Mouse (Mus musculus): ENCODE results near the gene Ap1s3. TPM values are rescaled to one million over a fixed set of nuclear protein-coding genes. Genes with fewer than 3 reads are reported as not detected.
"Not testable (repeated sequence)": the region's sequence is repeated elsewhere in the genome, so short reads cannot be mapped to it uniquely, and the experiment has no call there.

Gene Ap1s3
- total RNA-seq, 2 experiments from 2014 or later: 3.1 to 8.4 TPM

DNA sequence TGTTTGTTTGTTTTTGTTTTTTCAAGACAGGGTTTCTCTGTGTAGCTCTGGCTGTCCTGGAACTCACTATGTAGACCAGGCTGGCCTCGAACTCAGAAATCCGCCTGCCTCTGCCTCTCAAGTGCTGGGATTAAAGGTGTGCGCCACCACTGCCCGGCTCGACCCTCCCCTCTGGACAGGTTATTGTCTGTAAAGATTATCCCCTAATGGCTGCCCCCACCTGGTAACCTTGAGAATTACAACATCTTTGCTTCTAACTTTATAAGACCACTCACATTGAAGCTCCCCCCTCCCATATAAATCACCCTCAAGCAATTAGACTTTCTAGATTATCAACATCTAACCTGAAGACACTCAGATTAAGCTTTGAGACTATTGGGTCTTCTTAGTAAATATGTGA, 60.5 kb downstream of the Ap1s3 start:
- not testable (repeated sequence) for ATAC-seq (replicated peaks; ENCODE audit: low FRiP score, low TSS enrichment, poor library complexity, severe bottlenecking)

GRCm38 (mm10) chr1:79608856-79609255, 62.9 kb downstream of the Ap1s3 start:
- not testable (repeated sequence) for ATAC-seq (replicated peaks; ENCODE audit: low FRiP score, low TSS enrichment, poor library complexity, severe bottlenecking)

DNA sequence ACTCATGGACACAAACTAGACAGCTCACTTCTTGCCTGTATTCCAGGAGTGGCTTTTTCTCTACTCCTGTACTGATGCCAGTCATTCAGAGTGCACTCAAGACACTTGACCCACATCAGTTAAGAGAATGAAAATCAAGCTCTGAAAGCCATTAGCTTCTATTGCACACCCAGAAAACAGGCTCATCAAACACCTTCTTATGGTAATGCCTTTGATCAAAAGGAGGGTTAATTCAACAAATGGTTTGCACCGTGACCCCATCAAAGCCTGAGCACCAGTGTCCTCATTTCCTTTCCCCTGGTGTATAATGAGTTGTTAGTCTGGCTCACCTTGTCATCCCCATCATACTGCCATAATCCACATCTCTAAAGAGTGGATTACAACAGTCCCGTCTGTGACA, 69.3 kb downstream of the Ap1s3 start:
- no peak for ATAC-seq (replicated peaks; ENCODE audit: low FRiP score, low TSS enrichment, poor library complexity, severe bottlenecking)

DNA sequence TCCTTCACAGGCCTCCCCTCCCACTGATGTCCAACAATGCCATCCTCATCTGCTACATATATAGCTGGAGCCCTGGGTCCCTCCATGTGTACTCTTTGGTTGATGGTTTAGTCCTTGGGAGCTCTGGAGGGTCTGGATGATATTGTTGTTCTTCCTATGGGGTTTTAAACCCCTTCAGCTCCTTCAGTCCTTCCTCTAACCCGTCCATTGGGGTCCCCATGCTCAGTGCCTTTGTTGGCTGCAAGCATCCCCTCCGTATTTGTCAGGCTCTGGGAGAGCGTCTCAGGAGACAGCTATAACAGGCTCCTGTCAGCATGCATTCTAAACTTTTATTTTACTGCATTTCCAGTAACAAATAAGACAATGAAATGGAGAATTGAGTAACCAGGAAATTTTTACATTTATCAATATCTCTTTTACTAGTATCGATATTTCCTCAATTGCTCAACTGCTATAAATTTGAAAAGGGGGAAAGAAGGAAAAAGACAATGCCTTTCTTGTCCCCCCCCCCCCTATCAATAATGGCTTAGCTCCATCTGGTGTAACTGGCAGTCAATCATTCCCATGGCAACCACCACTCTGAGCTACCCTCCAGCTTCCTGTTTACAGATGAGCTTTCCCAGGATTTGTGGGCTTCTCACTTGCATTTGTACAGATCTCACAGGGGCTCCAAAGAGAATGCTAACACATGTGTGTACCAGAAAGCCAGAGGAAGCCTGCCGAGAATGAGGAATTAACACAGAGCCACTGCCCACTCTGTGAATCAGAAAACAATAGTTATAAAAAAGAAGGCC, 73.2 kb downstream of the Ap1s3 start:
- no peak for ATAC-seq (replicated peaks; ENCODE audit: low FRiP score, low TSS enrichment, poor library complexity, severe bottlenecking)

DNA sequence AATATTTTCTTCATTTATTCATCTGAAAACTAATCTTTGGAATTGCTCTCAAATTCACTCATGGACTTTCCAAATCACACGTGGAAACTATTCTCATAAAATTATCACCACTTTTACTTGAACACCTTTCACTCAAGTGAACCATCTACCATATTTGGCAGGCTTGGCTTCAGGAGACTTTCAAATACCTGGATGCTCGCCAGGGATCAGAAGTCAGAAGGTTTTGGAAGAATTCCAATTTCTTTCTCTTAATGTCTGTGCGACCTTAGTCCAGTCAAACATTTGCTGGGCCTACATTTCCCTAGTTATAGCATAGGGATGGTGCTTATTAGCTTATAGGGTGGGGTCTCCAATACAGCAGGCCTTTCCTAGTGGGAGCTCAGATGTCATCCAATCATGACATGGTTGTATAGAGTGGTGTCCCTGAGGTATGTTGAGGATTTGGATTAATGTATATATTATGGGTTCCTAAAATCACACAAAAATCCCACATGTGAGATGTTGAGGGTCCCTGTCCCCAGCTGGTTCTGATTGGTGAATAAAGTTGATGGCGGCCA, 79.0 kb downstream of the Ap1s3 start:
- no peak for ATAC-seq (replicated peaks; ENCODE audit: low FRiP score, low TSS enrichment, poor library complexity, severe bottlenecking)

GRCm38 (mm10) chr1:79591091-79591490, 80.7 kb downstream of the Ap1s3 start:
- no peak for ATAC-seq (replicated peaks; ENCODE audit: low FRiP score, low TSS enrichment, poor library complexity, severe bottlenecking)

- ATAC-seq (replicated peaks; ENCODE audit: low FRiP score, low TSS enrichment, poor library complexity, severe bottlenecking): no peak
These were observed 81.6 kb downstream of the Ap1s3 start for GRCm38 (mm10) chr1:79589971-79590763.

- no peak for ATAC-seq (replicated peaks; ENCODE audit: low FRiP score, low TSS enrichment, poor library complexity, severe bottlenecking)
These were observed 82.3 kb downstream of the Ap1s3 start for GRCm38 (mm10) chr1:79589424-79589823.

DNA sequence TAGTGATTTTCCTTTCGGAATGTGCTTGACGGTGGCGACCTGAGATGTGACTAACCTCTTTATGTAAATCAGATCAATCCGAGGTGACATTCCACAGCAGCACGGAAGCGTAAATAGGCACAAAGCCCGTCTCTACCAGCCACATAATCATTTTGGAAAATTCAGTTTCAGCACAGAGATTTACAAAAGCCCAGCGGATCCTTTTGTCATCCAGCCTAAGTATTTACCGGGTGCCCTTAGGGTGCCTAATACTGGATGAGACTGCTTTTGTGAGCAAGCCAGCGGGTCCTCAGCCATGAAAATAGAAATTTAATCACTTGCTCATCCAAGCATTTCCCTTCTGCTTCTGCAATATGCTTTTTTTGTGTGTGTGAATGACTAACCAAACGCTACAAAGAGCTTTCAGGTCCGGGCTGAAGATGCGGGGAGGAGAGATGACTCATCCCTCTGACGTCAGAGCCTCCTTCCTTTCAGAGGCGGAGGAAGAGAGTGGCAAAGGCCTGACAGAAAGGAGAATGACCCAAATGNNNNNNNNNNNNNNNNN, 90.6 kb downstream of the Ap1s3 start:
- no peak for ATAC-seq (replicated peaks; ENCODE audit: low FRiP score, low TSS enrichment, poor library complexity, severe bottlenecking)

DNA sequence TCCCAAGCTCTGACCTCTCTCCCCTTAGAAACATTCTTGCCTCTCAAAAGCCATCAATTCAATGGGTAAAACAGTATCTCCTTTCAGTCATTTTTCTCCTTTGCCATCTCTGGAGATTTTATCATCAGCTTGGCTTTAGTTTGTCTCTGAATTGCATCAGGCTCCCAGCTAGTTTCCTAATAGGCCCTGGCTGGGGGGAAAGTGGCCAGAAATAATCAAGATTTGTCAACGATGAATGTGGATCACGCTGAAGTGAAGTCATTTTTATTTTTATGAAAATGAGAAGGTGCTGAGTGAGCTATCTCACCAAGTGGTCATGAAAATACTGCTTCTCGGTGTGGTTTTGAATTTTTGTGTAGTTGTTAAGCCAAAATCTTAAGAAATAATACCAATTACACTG, 94.4 kb downstream of the Ap1s3 start:
- ATAC-seq (replicated peaks; ENCODE audit: low FRiP score, low TSS enrichment, poor library complexity, severe bottlenecking): no peak

GRCm38 (mm10) chr1:79571912-79572311, 99.9 kb downstream of the Ap1s3 start:
- no peak for ATAC-seq (replicated peaks; ENCODE audit: low FRiP score, low TSS enrichment, poor library complexity, severe bottlenecking)

DNA sequence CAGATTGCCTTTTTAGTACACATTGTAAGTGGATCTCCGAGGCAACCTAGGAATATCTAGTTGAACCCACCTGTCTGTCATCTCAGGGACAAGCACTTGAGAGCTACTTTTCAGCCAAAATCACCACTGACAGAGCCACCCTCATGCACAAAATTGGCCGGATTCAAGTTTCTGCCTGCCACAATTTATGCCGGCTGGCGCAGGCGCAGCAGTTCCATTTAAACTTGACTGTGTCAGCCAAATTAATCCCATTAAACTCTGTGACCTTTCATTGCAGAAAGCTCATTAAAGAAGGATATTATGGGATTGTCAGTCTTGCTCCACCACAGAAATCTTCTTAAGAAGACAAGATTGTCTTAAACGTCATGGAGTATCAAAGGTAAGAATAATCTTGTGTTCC, 100.6 kb downstream of the Ap1s3 start:
- ATAC-seq (replicated peaks; ENCODE audit: low FRiP score, low TSS enrichment, poor library complexity, severe bottlenecking): no peak

DNA sequence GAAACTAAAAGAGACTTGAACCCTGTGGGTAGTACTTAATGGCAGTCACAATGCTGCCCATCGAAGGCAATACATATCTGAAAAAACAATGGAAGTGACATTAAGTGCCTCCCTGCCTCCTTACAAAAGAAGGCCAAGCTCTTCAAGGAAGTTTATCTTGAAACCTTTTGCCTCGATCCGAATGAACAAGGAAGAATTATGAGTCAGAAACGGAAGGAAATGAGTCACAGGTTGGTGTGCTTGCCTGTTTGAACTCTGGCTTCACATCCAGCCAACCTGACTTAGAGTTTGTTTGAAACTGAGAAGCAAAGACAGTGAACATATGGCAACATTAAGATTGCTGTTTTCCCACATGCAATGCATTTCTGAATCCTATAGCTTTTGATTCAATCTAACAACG, 110.6 kb downstream of the Ap1s3 start:
- ATAC-seq (replicated peaks; ENCODE audit: low FRiP score, low TSS enrichment, poor library complexity, severe bottlenecking): no peak

Other genes with a start within 250 kb of the Ap1s3 start
- not detected in 2 replicates for gene Scg2, start 231.9 kb downstream of the Ap1s3 start, total RNA-seq (2014; fragmentation: Nextera tagmentation)
- gene Scg2, start 231.9 kb downstream of the Ap1s3 start, total RNA-seq (2017): not detected in 2 replicates
- gene Mrpl44, start 104.0 kb upstream of the Ap1s3 start, total RNA-seq (2014; fragmentation: Nextera tagmentation): 34.5 and 40.3 TPM in 2 replicates
- gene Mrpl44, start 104.0 kb upstream of the Ap1s3 start, total RNA-seq (2017): 33.3 and 35.4 TPM in 2 replicates
- 11.6 and 19.0 TPM in 2 replicates for gene Wdfy1, start 104.2 kb upstream of the Ap1s3 start, total RNA-seq (2014; fragmentation: Nextera tagmentation)
- gene Wdfy1, start 104.2 kb upstream of the Ap1s3 start, total RNA-seq (2017): 4.1 and 9.3 TPM in 2 replicates
- 4.6 TPM in 1 of 2 replicates, not detected in the other for gene Serpine2, start 189.2 kb upstream of the Ap1s3 start, total RNA-seq (2014; fragmentation: Nextera tagmentation)
- 2.4 TPM in 1 of 2 replicates, not detected in the other for gene Serpine2, start 189.2 kb upstream of the Ap1s3 start, total RNA-seq (2017)